Mouse (Mus musculus): ENCODE results near the gene Orm3.

Gene Orm3

DNA sequence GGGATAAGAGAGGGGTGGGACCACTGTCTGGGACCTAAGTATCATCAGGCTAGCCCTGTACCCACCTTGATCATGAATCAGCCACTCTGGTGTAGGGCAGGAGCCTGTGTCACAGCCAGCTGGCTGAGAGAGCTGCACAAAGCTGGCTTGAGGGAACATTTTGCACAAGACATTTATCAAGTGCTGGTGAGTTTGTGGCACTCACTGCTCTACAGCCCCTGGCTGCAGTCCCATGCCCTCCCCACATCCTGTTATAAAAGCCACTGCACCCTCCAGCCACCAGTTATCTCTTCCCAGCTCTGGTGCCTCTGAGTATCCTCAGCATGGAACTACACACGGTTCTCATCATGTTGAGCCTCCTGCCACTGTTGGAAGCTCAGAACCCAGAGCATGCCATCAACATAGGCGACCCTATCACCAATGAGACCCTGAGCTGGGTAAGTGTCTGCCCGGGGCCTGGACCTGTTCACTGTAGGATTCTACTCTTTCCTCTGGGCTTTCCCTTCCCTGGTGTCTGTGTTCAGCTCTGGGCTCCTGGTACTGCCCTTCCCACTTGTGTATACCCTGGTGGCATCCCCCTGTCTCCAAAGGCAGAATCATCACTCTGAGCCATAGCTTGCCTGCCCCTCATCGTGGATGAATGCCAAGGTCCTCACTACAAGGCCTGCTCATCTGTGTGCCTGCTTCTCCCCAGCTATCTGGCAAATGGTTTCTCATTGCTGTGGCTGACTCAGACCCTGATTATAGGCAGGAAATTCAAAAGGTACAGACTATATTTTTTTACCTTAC, at the start of gene Orm3:
Orm3 (plus strand) TSS at position 286 of the 789 bp plus-strand sequence.
- peak; percentile 49 to 63 for DNase-seq

DNA sequence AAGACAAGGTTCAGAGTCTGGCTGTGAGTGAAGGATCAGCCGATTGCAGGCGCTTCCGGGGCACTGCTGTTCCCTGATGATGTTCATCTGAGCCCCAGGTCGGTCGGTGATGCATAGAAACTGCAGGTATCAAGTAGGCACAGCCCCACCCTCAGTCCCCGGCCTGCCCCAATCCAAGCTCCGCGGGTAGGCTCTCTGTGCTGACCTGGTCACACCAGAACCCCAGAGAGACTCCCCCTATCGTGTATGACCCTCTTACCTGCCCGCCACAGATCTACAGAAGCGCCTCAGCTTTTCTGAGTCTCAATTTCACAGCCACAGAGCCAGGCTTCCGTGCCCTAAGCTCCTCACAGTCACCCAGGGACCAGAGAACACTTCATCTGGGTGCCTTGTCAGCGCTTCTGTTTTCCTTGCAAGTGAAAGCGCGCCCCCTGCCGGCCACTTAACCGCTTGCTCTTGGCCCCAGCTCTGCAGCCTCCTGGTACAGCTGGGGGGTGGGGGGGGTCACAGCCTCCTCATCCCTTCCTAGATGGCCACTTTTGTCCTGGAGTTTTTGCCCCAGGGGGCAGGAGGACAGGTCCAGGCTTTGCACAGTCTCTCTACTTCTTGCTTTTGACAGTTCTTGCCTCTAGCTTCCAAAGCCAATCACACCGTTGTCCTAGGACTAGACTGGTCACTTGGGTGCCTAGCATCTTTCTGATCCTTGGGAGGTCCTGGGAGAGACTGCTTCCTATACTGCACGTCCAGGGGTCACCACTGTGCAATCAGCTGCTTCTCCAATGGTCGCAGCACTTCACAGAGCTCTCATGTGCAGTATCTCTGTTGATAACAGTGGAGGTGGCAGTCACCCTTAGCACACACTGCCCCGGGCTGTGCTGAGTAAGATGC, 48.5 kb upstream of the Orm3 start:
- DNase-seq = peak; percentile 96 to 99

DNA sequence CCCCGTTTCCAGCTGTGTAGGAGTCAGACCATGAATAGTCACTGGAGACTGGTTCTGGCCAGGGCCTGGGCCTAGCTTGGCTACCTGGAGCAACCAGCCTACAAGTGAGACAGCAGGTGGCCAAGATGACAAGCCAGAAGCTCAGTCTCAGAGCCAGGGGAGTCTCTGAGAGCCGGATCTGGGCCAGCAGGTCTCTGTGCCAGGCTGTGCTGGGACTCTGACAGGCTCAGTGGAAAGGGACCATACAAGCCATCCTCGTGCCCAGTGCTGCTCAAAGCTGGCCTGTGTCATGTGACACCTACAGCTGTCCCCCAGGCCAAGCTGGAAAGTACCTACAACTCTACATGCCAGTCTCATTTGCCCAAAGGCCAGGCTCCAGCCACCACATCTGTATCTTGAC, 47.6 kb upstream of the Orm3 start:
- peak; percentile 69 to 83 for DNase-seq

DNA sequence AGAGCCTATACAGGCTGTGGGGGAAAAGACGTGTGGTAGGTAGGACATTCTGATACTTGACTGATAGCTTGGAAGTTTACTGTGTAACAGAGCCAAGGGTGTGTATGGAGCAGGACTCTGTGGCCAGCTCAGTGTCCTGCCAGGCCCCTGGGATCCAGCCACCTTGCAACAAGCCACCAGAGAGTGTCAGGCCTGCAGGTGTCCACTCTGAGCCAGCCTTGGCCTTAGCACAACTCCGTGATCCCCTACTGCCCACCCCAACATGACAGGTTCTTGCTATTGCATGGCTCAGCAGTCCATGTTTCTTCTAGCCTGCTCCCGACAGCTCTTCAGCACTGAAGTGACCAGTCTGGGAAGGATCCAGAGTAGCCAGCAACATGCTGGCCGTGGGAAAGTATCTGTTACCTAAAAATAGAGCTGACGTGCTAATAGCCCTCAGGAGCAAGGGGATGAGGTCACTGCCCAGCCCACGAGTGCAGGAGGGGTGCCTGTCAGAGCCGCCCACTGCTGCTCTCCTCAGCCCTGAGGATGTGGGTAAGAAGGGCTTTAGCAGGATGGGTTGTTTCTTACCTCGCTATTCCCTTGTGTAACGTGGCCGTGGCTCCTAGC, 45.6 kb upstream of the Orm3 start:
- DNase-seq = peak; percentile 61 to 63

DNA sequence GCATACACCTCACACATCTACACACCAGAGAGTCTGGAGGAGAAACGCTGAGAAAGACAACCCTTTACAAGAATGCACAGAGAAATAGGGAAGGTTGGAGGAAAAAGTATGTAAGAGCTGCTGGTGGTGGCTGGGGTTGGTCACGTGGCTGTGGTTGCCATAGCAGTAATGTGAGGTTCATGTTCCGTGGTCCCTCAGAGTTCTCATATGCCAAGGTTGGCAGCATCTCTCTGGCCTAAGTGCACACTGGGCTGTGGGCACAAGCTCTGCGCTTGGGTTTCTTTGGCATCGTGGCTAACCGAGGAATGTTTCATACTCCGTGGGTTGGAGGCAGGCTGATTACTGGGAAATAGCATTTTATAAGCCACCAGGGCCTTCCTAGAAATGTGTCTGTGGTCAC, 44.5 kb upstream of the Orm3 start:
- peak; percentile 75 to 82 for DNase-seq

DNA sequence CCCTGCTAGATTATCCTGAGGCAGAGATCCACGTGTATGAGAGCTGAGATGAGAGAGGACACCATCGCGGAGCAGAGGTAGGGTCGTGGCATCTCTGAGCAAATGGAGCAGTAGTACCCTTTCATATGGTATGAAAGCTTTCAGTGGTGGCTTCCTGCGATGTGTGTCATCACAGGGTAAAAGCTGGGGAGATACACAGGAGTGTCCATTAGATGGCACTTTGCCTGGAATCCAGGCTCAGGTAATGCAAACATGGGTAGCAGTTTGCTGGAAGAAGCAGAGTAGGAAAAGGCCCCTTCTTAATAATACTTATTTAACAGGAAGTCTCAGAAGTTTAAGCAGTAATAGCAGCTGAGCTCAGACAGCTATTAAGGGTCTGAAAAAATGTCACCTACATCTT, 41.9 kb upstream of the Orm3 start:
- no peak for DNase-seq

DNA sequence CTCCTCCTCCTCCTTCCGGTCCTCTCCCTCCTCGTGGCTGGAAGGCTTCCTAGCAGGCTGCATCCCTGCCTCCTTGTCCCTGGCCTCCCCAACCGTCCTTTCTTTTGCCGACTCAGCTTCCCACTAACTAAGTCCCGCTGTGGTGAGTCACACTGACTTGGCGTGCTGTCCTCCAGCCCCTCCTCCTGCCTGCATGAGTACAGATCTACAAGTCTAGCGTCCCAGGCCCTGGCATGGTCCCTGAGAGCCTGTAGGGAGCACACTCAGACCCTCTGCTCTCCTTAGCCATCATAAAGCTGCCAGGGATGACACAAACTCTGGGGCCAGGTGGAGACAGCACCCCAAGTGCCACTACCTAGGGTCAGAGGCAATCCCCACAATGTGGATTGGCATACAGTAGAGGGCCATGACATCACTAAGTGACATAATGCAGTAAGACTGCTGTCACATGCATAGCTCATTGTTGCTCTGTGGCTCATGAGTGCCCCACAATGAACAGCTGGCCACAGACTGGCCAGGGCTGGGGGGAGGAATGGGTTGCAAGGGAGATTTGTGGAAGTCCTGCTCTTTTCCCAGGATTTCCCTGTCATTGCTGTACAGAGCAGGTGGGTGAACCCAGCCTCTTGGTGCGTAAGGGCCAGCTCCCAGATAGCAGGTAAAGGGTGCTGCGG, 39.8 kb upstream of the Orm3 start:
- DNase-seq = peak in 1 of 2 experiments; percentile 51

DNA sequence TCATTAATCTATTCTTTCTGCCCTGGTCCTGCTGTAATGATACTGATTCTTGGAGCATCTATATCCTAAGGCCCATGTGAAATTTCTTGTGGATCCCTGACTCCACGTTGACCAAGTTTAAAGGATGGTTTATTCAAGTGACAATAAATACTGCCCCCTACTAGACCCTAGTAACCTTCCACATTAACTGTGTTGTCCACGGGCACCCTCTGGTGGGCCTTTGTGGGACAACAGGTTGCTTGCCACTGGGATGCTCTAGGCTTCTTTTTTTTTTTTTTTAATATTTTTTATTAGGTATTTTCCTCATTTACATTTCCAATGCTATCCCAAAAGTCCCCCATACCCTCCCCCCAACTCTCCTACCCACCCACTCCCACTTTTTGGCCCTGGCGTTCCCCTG, 36.4 kb upstream of the Orm3 start:
- peak; percentile 91 to 93 for DNase-seq

DNA sequence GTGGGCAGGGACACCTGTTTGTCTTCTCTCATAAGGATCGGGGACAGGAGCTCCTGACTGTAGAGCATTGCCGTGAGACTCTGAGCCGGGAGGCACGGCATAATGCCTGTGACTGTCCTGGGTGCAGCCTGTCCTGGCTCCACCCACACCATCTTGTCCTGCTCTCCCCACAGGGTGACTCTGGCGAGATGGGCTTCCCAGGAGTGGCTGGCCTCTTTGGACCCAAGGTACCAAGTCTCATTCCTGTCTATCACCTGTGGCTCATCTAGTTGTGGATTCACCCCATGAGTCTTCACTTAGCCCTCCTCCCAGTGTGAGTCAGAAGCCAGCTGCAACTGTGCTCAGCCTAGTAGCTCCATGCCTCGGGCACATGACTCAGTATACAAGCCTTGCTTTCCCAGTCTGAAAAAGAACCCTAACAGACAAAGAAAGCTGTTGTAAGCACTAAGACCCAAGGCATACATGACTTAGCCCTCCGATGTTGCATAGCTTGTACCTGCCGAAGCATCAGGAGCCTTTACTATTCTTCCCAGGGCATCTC, 32.6 kb upstream of the Orm3 start:
- no peak for DNase-seq

DNA sequence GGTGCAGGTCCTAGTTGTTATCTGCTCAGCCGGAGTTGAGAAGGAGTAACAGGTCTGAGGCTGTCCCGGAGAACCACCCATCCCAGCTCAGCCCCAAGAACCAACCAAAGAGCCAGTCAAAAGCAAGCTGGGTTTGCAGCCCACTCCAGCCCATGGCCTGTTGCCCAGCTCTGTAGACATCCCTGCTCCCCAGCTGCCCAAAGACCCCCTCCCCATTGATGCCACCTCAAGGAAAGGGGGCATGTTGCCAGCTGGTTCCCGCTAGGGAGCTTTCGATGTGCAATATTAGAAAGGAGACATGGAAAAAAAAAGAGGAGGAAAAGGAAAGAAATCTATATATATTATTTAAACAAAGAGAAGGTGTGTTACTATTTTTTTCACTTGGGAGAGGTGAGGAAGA, 22.6 kb upstream of the Orm3 start:
- peak in 1 of 2 experiments; percentile 52 for DNase-seq

DNA sequence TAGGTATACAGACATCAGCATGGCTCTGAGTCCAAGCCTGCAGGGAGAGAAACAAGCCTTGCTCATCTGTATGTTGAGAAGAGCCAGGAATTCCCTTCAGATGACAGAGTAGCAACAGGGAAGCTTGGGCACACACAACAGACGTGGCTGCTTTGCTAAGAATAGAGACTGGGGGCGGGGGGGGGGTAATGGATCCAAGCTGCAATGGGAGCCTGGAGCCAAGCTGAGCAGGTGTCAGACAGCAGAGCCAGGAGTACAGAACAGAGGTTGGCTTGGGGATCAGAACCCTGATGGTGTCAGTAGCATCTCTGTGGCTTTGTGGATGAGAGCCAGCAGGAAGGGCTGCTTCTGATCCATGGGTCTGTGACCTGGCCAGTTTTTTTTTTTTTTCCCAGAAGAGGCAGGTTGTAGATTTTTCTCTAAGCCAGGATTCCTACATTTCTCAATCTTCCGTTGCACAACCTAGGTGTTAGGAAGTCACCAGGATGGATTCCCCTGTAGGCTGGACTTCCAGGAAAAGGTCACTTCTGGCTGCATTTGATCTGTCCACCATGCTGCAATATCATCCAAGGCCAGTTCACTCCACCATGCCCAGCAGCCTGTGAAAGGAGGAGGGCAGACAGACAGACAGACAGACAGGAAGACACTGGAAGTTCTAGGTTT, 17.4 kb upstream of the Orm3 start:
- peak; percentile 78 to 86 for DNase-seq

DNA sequence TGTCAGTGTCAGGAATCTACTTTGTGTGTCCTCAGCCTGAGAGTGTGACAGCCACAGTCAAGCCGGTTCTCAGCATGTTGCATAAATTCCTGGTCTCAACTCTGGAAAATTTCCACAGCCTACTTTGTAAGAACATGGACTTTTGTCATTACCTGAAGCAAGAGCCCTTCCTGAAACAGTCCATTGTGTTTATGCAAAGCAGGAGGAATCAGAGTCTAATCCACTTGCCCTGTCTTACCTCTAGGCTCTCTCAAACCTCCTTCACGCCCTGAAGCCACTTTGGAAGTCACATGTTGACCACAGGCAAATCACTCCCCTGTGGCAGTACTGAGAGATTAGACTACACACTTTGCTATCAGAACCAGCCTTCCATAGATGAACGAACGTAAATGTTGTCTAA, 13.5 kb upstream of the Orm3 start:
- DNase-seq = no peak

DNA sequence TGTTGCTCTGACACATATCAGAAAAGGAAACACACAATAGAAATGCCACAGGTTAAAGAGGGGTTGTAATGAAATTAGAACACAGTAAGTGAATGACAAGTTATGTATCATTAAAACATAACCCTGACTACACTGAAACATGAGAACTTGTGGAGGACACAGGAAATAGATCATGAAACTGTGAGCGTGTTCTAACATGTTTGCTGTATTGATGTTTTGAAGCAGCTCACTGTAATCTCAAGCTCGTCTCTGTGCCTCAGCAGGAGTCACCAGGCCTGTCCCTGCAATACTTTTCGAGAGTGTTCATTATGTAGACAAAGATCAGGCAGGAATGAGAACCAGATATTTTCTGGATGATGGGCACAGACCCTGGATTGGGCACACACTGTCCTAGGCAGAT, 12.4 kb upstream of the Orm3 start:
- DNase-seq = no peak

DNA sequence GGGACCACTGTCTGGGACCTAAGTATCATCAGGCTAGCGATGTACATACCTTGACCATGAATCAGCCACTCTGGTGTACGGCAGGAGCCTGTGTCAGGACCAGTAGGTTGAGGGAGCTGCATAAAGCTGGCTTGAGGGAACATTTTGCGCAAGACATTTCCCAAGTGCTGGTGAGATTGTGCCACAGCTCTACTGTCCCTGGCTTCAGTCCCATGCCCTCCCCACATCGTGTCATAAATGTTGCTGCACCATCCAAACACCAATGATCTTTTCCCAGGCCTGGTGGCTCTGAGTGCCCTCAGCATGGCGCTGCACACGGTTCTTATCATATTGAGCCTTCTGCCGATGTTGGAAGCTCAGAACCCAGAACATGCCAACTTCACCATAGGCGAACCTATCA, 11.7 kb upstream of the Orm3 start, which contains the start of gene Orm1:
Orm1 (plus strand) TSS at position 266 of the 400 bp plus-strand sequence.
- peak; percentile 16 to 19 for DNase-seq

DNA sequence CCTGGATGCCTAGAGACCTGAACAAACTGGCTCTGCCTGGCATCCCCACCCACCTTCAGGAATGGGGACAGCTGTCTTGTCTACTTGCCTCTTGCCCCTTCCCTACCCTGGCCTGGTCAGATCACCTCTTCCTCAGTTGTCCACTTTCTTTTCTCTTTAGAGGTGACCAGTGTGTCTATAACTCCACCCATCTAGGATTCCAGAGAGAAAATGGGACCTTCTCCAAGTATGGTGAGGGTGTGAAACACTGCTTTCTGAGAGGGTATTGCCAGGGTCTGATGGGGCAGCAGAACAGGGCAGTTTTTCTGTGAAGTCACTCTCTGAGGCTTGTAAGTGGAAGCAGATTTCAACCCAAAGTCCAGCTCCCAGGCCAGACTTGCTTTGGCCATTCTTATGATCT, 10.7 kb upstream of the Orm3 start:
- DNase-seq = no peak

DNA sequence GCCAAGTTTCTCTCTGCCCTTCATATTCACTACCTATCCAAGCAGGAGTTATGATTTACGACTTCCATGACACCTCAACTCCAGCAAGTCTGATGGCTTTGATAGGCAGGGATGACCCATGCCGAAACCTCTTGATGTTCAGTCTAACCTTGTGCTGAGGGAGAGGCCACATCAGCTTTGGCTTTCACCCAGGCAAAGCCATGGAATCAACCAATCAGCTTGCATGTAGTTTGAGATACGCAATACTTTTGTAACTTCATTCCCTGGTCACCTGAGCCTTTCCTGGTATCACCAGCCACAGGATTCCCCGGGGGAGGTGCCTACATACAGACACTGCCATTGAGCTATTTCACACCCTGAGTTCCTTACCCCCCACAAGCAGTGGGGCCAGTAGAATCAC, 9.3 kb upstream of the Orm3 start:
- no peak for DNase-seq

DNA sequence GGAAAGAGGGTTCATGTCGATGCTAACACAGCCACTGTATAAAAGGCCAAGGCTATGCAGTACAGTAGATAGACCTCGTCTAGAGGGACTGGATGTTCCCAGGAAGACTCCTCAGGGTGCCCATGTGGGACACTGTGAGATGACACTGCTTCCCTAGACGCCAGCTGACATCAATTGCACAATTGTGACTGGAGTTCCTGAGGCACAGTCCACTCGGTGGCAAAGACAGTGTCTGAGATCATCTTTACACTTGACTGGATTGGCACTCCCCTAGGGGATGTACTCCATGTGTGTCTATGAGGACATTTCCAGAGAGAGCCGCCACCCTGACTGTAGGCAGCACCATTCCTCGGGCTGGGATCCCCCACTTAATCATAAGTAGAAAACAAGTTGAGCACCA, 7.4 kb upstream of the Orm3 start:
- no peak for DNase-seq

DNA sequence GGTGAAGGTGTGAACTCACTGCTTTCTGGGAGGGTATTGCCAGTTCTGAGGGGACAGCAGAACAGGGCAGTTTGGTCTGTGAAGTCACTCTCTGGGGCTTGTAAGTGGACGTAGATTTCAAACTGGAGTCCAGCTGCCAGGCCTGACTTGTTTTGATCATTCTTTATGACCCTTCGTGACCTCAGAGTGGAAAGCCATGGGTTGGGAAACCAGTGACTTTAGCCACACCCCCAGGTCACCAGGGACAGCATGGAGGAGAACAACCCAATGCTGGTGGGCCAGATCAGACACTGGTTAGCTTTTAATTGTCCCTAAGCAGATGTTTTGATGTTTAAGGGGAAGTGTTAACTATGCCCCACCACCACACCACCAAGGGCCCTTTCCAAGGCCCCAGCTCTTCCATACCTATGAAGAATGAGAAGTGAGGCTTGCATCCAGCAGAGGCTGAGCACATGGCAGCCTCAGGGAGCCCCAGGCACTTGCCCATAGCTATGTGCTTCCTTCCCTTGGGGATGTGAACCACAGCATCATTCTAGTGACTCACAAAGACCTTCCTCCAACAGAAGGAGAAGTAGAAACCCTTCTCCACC, 1.1 kb downstream of the Orm3 start:
- DNase-seq = no peak

DNA sequence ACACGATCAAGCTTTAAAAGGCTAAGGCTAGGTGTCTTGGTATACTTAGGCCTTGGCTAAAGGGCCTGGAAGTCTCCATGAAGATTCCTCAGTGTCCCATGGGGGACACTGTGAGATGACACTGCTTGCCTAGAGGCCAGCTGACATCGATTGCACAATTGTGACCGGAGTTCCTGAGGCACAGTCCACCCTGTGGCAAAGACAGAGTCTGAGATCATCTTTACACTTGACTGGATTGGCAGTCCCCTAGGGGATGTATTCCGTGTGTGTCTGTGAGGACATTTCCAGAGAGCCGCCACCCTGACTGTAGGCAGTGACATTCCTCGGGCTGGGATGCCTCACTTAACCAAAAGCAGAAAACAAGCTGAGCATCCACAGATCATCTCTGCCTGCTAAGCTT, 3.9 kb downstream of the Orm3 start:
- no peak for DNase-seq

DNA sequence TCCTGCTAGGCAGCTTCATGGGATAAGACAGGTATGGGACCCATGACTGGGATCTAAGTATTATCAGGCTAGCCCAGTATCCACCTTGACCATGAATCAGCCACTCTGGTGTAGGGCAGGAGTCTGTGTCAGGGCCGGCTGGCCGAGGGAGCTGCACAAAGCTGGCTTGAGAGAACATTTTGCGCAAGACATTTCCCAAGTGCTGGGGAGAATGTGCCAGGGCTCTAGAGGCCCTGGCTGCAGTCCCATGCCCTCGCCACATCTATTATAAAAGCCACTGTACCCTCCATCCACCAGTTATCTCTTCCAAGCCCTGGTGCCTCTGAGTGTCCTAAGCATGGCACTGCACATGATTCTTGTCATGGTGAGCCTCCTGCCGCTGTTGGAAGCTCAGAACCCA, 6.2 kb downstream of the Orm3 start, which contains the start of gene Orm2:
Orm2 (plus strand) TSS at position 300 of the 400 bp plus-strand sequence.
- peak; percentile 23 to 48 for DNase-seq

DNA sequence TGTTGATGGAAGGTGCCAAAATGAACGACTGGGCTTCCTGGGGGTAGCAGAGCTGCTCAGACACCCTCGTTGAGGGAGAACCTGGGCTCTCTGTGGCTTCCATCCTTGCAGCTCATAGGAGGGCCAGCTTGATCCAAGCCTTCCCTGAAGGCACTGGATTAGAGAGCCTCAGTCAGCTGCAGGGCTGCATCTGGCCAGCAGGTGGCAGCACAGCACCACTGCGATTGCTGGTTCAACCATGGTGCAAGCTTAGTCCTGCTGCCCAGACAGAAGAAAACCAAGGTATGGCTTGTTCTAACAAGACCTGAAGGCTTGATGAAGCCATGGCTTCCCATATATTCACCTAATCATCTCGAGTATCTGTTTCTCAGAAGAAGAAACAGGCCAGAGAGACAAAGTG, 12.6 kb downstream of the Orm3 start:
- DNase-seq = peak; percentile 92 to 95

DNA sequence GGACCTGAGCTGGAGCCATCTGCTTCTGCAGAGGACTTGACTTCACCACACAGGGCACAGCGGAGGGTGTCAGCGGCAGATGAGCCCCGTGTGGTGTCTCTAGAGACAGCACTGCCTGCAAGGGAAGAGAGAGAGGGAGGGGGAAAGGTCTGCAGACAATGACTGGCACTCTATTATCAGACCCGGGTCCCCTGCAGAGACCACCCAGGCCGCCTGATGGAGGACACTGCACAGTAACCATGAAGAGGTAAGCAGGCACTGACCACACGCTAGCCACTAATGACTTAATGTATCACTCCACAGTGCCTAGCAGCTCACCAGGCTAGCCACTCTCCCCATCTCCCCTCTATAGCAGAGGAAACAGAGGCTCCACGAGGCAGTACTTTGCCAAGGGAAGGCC, 14.9 kb downstream of the Orm3 start:
- no peak for DNase-seq

Measured in cerebellum, postnatal 10 days (tissue).